ENCODE assay signal across 7 mouse cellular contexts in genomic region chr12:4523688-4524298, GRCm38 (mm10). TPM values are rescaled to one million over a fixed set of nuclear protein-coding genes. Genes with fewer than 3 reads are reported as not detected.
DNase-seq lines count a peak whose midpoint lies in the region; ATAC-seq and TF ChIP-seq lines count a peak whose summit lies in the region.

No protein-coding gene starts in this region.

- no peaks in the 10 kb centered on the region for H3K27me3 ChIP-seq in forebrain, embryonic 14.5 days (replicated peaks; ENCODE audit: control insufficient read depth, insufficient read depth, low read length)
- no peaks in the 10 kb centered on the region for H3K27me3 ChIP-seq in intestine, embryonic 16.5 days (replicated peaks; ENCODE audit: control insufficient read depth, insufficient read depth, low read length)
- no peaks in the 10 kb centered on the region for H3K27me3 ChIP-seq in stomach, embryonic 15.5 days (replicated peaks)
- no peaks in the 10 kb centered on the region for H3K27me3 ChIP-seq in thymus, adult 2 months (ENCODE audit: control insufficient read depth, insufficient read depth, low read length)

- no peak for TF ChIP-seq POLR2A in thymus, adult 2 months (IDR thresholded peaks at IDR 0.05; ENCODE audit: control insufficient read depth, extremely low read depth, insufficient read depth, low read length, poor library complexity)

- 3% methylated on average over 9 of the region's 9 CpGs for WGBS in forebrain, embryonic 14.5 days
- 42% methylated on average over 9 of the region's 9 CpGs for WGBS in intestine, embryonic 16.5 days
- 51% methylated on average over 9 of the region's 9 CpGs for WGBS in stomach, embryonic 15.5 days
- 96% methylated on average over 9 of the region's 9 CpGs for WGBS in thymus, adult 2 months

- peak; percentile 72 for ATAC-seq in forebrain, embryonic 14.5 days
- ATAC-seq in intestine, embryonic 16.5 days, result peak; percentile 34
- no peak for ATAC-seq in stomach, embryonic 15.5 days (ENCODE audit: insufficient read depth, low FRiP score, low read depth)

- H3K9ac ChIP-seq in forebrain, embryonic 14.5 days (ENCODE audit: low read length), result peak overlapping the region; percentile 38; the same call in 1 of the 2 replicates
- 0 out of 2 replicates have a peak overlapping the region, but pooled peaks have one; percentile 24 for H3K9ac ChIP-seq in intestine, embryonic 16.5 days (ENCODE audit: low read depth, low read length)
- H3K9ac ChIP-seq in stomach, embryonic 15.5 days, result no peak overlapping the region

- peaks cover 20% of the 10 kb centered on the region for H3K4me1 ChIP-seq in forebrain, embryonic 14.5 days (ENCODE audit: control insufficient read depth, insufficient read depth, low read length)
- peaks cover 7% of the 10 kb centered on the region for H3K4me1 ChIP-seq in intestine, embryonic 16.5 days (ENCODE audit: control insufficient read depth, insufficient read depth, low read length)
- peaks cover 7% of the 10 kb centered on the region; the same call in 1 of the 2 replicates for H3K4me1 ChIP-seq in stomach, embryonic 15.5 days
- no peaks in the 10 kb centered on the region for H3K4me1 ChIP-seq in thymus, adult 2 months (replicated peaks; ENCODE audit: control insufficient read depth, insufficient read depth, low read length)

- H3K27ac ChIP-seq in forebrain, embryonic 14.5 days (ENCODE audit: low read depth, low read length), result peak overlapping the region; percentile 89
- H3K27ac ChIP-seq in intestine, embryonic 16.5 days (ENCODE audit: low read length), result peak overlapping the region; percentile 53
- H3K27ac ChIP-seq in stomach, embryonic 15.5 days, result peak overlapping the region; percentile 48
- no peak overlapping the region for H3K27ac ChIP-seq in thymus, adult 2 months (ENCODE audit: control insufficient read depth, insufficient read depth, low read length)

- no peak overlapping the region for H3K4me3 ChIP-seq in forebrain, embryonic 14.5 days (ENCODE audit: low read depth, low read length)
- no peak overlapping the region for H3K4me3 ChIP-seq in intestine, embryonic 16.5 days (ENCODE audit: low read length)
- no peak overlapping the region for H3K4me3 ChIP-seq in stomach, embryonic 15.5 days (replicated peaks)
- no peak overlapping the region for H3K4me3 ChIP-seq in thymus, adult 2 months (ENCODE audit: control insufficient read depth, insufficient read depth, low read length)

- intact Hi-C loops in left cerebral cortex, postnatal 4 days (cut with DNase I), result no loop called here

- DNase-seq in left cerebral cortex, postnatal 4 days, result peak; percentile 44
- no peak for DNase-seq in left cerebral cortex, adult 8-10 months (ENCODE audit: low spot score in 2 of 2)
- peak; percentile 75 for DNase-seq in forebrain, embryonic 14.5 days (ENCODE audit: low spot score)
- DNase-seq in spleen, adult 12 weeks (ENCODE audit: low spot score), result no peak
- DNase-seq in thymus, adult 2 months, result no peak

- H3K9me3 ChIP-seq in forebrain, embryonic 14.5 days (replicated peaks; ENCODE audit: control insufficient read depth, low read length), result no peaks in the 10 kb centered on the region
- no peaks in the 10 kb centered on the region for H3K9me3 ChIP-seq in intestine, embryonic 16.5 days (ENCODE audit: control insufficient read depth, low read length)
- H3K9me3 ChIP-seq in stomach, embryonic 15.5 days, result no peaks in the 10 kb centered on the region

- TF ChIP-seq CTCF in thymus, adult 2 months (IDR thresholded peaks at IDR 0.05; ENCODE audit: borderline replicate concordance, control insufficient read depth, extremely low read depth, insufficient read depth, low read length, poor library complexity), result no peak

- H3K36me3 ChIP-seq in forebrain, embryonic 14.5 days (ENCODE audit: control insufficient read depth, insufficient read depth, low read length), result no peaks in the 10 kb centered on the region
- H3K36me3 ChIP-seq in intestine, embryonic 16.5 days (ENCODE audit: control insufficient read depth, insufficient read depth, low read length), result no peaks in the 10 kb centered on the region
- H3K36me3 ChIP-seq in stomach, embryonic 15.5 days, result no peaks in the 10 kb centered on the region
- no peaks in the 10 kb centered on the region for H3K36me3 ChIP-seq in thymus, adult 2 months (ENCODE audit: control insufficient read depth, insufficient read depth, low read length)

- peak overlapping the region; percentile 30 for H3K4me2 ChIP-seq in forebrain, embryonic 14.5 days (ENCODE audit: low read length)
- peak overlapping the region; percentile 33; the same call in 1 of the 2 replicates for H3K4me2 ChIP-seq in intestine, embryonic 16.5 days (ENCODE audit: low read depth, low read length)
- peak overlapping the region; percentile 32; the same call in 1 of the 2 replicates for H3K4me2 ChIP-seq in stomach, embryonic 15.5 days

RNA-seq across cellular contexts. Expression of gene Ncoa1, which starts 46.8 kb away (rescaled TPM):
- 100 to 1,000 TPM; 102 to 107 TPM for total RNA-seq in left cerebral cortex, postnatal 4 days (2021)
- total RNA-seq in left cerebral cortex, adult 8-10 months (2022), result 100 to 1,000 TPM; 104 to 121 (median 107) TPM
- polyA plus RNA-seq in forebrain, embryonic 14.5 days (2014; fragmentation: Nextera tagmentation; extraction: Ambion mirVana), result 17.8 and 19.6 TPM in 2 replicates
- polyA plus RNA-seq in intestine, embryonic 16.5 days (2015; fragmentation: Nextera tagmentation; extraction: Ambion mirVana), result 4.7 and 4.9 TPM in 2 replicates
- 8.3 and 8.8 TPM in 2 replicates for polyA plus RNA-seq in stomach, embryonic 15.5 days (2015; fragmentation: Nextera tagmentation; extraction: Ambion mirVana)
- polyA plus RNA-seq in thymus, adult 2 months (2012; rRNA removed), result 33.3 and 38.9 TPM in 2 replicates

Comparison
In these comparisons a context has a peak if more than half of its experiments do, and no peak if none do; other contexts are left out.
1. DNase-seq: peak in left cerebral cortex, postnatal 4 days (single experiment) and forebrain, embryonic 14.5 days (single experiment); none in left cerebral cortex, adult 8-10 months (0 of 2), spleen, adult 12 weeks (single experiment) and thymus, adult 2 months (single experiment).
2. Peak in every context shown above with its lines, with median percentiles within 50 percentile points of each other: H3K4me2 ChIP-seq.